In the genomic region with DNA sequence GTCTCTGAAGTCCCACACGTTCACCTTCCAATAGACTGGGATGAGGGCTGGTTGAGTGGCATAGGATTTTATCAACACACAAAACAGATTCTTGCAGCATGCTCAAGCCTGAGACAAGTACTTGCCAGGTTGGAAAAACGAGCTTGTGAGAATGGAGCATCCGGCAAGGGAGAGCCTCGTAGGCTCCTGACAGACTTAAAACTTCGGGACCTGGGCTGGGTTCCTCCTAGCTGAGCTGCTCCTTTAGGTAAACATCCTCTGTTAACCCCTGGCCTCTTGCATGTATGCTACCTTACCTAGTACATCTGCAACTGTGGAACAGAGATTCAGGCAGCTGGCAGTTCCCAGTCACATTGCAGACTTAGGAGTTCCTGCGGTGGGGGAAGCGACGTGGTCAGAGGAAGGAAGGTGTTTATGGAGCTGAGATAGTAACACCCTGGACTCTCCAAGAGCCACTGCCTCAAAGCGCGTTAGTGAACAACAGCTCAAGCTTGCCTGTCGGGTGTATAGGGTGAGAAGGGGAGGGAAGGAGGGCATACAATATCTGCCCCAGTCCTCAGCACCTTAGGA, we compare ENCODE assay signal across 26 mouse cellular contexts.
DNase-seq lines count a peak whose midpoint lies in the region; ATAC-seq lines count a peak whose summit lies in the region.
"Had no signal": no experiment of that assay in that cellular context is flagged by ENCODE, and none has a peak within 500 bp of the region (broad histone marks: within the 10 kb centered on the region; RNA-seq: fewer than 3 reads in every experiment).

No protein-coding gene starts in this region.

- peaks cover 14% of the 10 kb centered on the region for H3K9me3 ChIP-seq in megakaryocyte, embryonic 14.5 days
- H3K9me3 ChIP-seq: forebrain, embryonic 10.5 days; G1E; heart, embryonic 13.5 days had no signal

- DNase-seq in heart, adult 11 months: peak; percentile 70
- DNase-seq in heart, adult 9 months (ENCODE audit: low spot score in 2 of 2): no peak
- DNase-seq in naive thymus-derived CD4-positive, alpha-beta T cell, adult 2 months (ENCODE audit: low read depth): peak; percentile 24
- DNase-seq in c-Kit-positive CD71-positive TER-119-positive erythroid progenitor cells, embryonic 14.5 days (ENCODE audit: low spot score): no peak
- DNase-seq: adrenal gland, postnatal 10 days; adrenal gland, postnatal 36 days; B cell, adult 2 months; cerebellum, adult 11-12 months; cerebellum, adult 8-10 months; cerebellum, postnatal 10 days; cerebellum, postnatal 36 days; gastrocnemius, postnatal 25 days; heart, postnatal 14 days; heart, postnatal 4 days had no signal

- H3K36me3 ChIP-seq in megakaryocyte, embryonic 14.5 days (replicated peaks; ENCODE audit: low read length): no peaks in the 10 kb centered on the region
- H3K36me3 ChIP-seq: forebrain, embryonic 10.5 days; G1E; heart, embryonic 13.5 days had no signal

- H3K27me3 ChIP-seq in megakaryocyte, embryonic 14.5 days (replicated peaks): peaks cover 47% of the 10 kb centered on the region
- H3K27me3 ChIP-seq: CH12.LX; forebrain, embryonic 13.5 days; heart, embryonic 13.5 days; Patski had no signal

- H3K4me3 ChIP-seq in megakaryocyte, embryonic 14.5 days (replicated peaks): peak overlapping the region; percentile 48
- H3K4me3 ChIP-seq: forebrain, embryonic 10.5 days; forebrain, embryonic 13.5 days; heart, embryonic 13.5 days had no signal

- peaks cover 20% of the 10 kb centered on the region for H3K4me1 ChIP-seq in megakaryocyte, embryonic 14.5 days

- ATAC-seq in megakaryocyte, adult 5-6 weeks (ENCODE audit: poor library complexity, severe bottlenecking): no peak
- 0 out of 2 replicates have a peak, but pooled peaks have one; percentile 11 for ATAC-seq in common myeloid progenitor, adult 5-6 weeks (replicated peaks; ENCODE audit: low read depth, poor library complexity, severe bottlenecking)
- ATAC-seq: forebrain, embryonic 13.5 days; forebrain, embryonic 16.5 days; hindbrain, postnatal 0 days; inflammation-experienced regulatory T-cells, adult 6 months; Patski had no signal

Comparison
In these comparisons a context has a peak if more than half of its experiments do, and no peak if none do; other contexts are left out.
1. DNase-seq: peak in heart, adult 11 months (single experiment) and naive thymus-derived CD4-positive, alpha-beta T cell, adult 2 months (single experiment); none in heart, adult 9 months (0 of 2) and c-Kit-positive CD71-positive TER-119-positive erythroid progenitor cells, embryonic 14.5 days (single experiment).